Mouse (Mus musculus) liver, postnatal 0 days (tissue): ENCODE measurements around the gene Pkm.

Source experiments
- CTCF ChIP-seq: sonication (generic); IDR thresholded peaks from 2 replicates; pipeline ENCODE4 v1.5.1; 2016; ENCODE audit warnings: antibody characterized with exemption, low read depth
- EP300 ChIP-seq: IDR thresholded peaks from 2 replicates; pipeline ENCODE4 v1.6.1; 2016; ENCODE audit warnings: antibody characterized with exemption, low read depth, mild to moderate bottlenecking

DNA sequence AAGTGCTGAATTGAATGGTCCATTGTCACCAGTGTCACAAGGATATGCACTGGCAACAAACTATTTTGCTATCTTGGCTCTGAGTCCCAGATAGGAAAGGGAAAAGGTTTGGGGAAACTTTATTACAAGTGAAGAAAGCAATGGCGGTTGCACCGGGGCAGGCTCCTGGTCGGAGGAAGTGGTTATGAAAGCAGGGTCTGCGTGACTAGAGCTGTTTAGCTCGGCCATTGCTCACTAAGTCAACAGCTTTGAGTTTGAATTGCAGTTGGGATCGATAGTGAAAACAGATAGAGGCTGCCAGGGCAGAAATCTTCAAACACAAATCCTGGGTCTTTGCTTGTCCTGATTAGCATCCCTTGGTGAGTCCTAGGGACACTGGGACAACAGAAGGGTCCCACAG, 11.7 kb downstream of the Pkm start:
- no peak for TF ChIP-seq CTCF
- no peak for TF ChIP-seq EP300
